Mouse (Mus musculus) hindbrain, embryonic 10.5 days (tissue): ENCODE results near the gene Spata31d1a. TPM values are rescaled to one million over a fixed set of nuclear protein-coding genes. Genes with fewer than 3 reads are reported as not detected.

Experiments used
- DNase-seq: peaks from one replicate; pipeline ENCODE4 v3.0.0-alpha.2; 2017; ENCODE audit warnings: low spot score
- H3K27ac ChIP-seq: fragments of 300-500 bp; sonication (generic); 2 replicates; pipeline ENCODE4 v1.5.1; 2016; ENCODE audit warnings: mild to moderate bottlenecking, moderate library complexity
- H3K27me3 ChIP-seq: fragments of 300-500 bp; sonication (generic); 2 replicates; pipeline ENCODE4 v1.6.1; 2016; ENCODE audit warnings: mild to moderate bottlenecking; ENCODE audit not compliant: poor library complexity, insufficient read depth, severe bottlenecking
- H3K36me3 ChIP-seq: fragments of 300-500 bp; sonication (generic); 2 replicates; pipeline ENCODE4 v1.6.1; 2016; ENCODE audit warnings: mild to moderate bottlenecking, moderate library complexity
- H3K4me1 ChIP-seq: fragments of 300-500 bp; sonication (generic); replicated peaks from 2 replicates; pipeline ENCODE4 v1.6.1; 2016; ENCODE audit warnings: mild to moderate bottlenecking
- H3K4me3 ChIP-seq: fragments of 300-500 bp; sonication (generic); 2 replicates; pipeline ENCODE4 v1.5.1; 2016; ENCODE audit warnings: mild to moderate bottlenecking, moderate library complexity
- H3K9me3 ChIP-seq: fragments of 300-500 bp; sonication (generic); 2 replicates; pipeline ENCODE4 v1.6.1; 2016; ENCODE audit warnings: mild to moderate bottlenecking, moderate library complexity
- WGBS: fragments of 180-500 bp; shearing (Covaris S2); methylation state at CpG from one replicate; pipeline ENCODE4 v1.1.7; 2016; 5-methylcytosine and 5-hydroxymethylcytosine counted together
- polyA plus RNA-seq: library from polyadenylated mRNA; unstranded; fragments of >200 nt; fragmentation: Nextera tagmentation; extraction: Ambion mirVana; gene quantifications from 2 replicates; pipeline ENCODE4 v1.2.1, GENCODE M21; 2016

Spata31d1a gene
- polyA plus RNA-seq, 1 experiment from 2014 or later: 0.05 TPM

DNA sequence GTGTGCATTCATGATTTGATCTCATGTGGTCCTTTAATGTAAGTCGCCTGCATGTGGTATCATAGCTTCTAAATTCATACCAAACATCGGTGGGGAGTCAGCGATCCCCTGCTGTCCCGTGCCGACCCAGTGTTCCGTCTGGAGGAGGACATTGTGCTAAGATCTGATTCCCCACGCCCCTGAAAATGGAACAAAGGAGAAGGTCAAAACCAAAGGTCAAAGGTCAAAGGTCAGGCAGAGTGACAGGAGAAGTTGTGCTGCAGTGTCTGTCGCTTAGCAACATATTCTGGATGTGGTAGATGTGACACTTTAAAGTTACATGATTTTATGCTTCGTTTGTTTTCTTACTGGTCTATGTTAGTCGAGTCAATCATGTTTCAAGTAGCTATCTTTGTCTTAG, 18.7 kb downstream of the Spata31d1a start:
- Histone ChIP-seq H3K36me3 (no peaks in the 10 kb centered on the region), H3K4me1 (peaks cover 35% of the 10 kb centered on the region), H3K27me3 (peaks cover 74% of the 10 kb centered on the region), H3K9me3 (peaks cover 12% of the 10 kb centered on the region), H3K4me3 (no peak overlapping the region), H3K27ac (peak overlapping the region; percentile 70)
- 19% methylated on average over 10 of the region's 10 CpGs for WGBS
- DNase-seq: peak; percentile 87

DNA sequence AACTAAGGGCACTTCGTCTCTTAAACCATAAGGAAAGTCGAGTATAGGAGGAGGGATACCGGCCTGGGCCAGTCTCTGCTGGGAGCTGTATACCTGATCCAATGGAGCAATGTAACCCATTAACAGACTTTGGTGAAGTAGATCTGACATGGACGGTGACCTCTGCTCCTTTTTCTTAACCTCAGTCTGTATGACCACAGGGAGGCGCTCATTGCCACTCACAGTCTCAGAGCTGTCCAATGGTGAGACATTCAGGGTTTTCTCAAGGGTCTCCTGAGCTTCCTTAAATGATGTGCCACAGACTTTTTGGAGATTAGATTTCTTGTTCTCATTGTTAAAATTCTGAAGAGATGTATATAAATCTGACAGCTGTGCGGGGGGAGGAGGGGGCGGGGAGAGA, 19.6 kb downstream of the Spata31d1a start:
- DNase-seq: no peak
- H3K27me3 ChIP-seq: peaks cover 70% of the 10 kb centered on the region

DNA sequence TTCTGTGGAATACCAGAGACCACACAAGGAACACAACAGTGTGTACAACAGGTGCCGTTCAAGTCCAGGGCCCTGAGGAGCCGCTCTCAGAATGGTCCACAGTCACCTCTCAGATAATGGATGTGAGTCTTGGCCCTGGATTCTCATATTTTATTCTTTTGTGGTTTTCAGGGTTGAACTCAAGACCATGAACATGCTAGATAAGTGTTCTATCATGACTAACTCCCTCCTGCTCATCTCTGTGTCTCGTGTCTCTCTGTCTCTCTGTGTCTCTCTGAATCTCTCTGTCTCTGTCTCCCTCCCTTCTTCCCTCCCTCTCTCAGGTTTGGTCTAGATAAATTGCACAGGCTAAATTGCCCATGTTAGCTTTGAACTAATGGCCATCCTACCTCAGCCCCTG, 20.3 kb downstream of the Spata31d1a start:
- no peak for DNase-seq
- no peaks in the 10 kb centered on the region for H3K36me3 ChIP-seq
- H3K27me3 ChIP-seq: peaks cover 62% of the 10 kb centered on the region
- 93% methylated on average over 3 of the region's 3 CpGs for WGBS
- H3K9me3 ChIP-seq: peaks cover 10% of the 10 kb centered on the region
- no peak overlapping the region for H3K4me3 ChIP-seq
- peaks cover 41% of the 10 kb centered on the region for H3K4me1 ChIP-seq
- no peak overlapping the region for H3K27ac ChIP-seq

More for the DNA sequence above, 19.6 kb downstream of the Spata31d1a start:
- Histone ChIP-seq H3K4me1 (peaks cover 36% of the 10 kb centered on the region), H3K9me3 (peaks cover 12% of the 10 kb centered on the region), H3K36me3 (no peaks in the 10 kb centered on the region), H3K4me3 (no peak overlapping the region), H3K27ac (peak overlapping the region; percentile 70; the same call in 1 of the 2 replicates)
- WGBS: 87% methylated on average over 7 of the region's 7 CpGs

DNA sequence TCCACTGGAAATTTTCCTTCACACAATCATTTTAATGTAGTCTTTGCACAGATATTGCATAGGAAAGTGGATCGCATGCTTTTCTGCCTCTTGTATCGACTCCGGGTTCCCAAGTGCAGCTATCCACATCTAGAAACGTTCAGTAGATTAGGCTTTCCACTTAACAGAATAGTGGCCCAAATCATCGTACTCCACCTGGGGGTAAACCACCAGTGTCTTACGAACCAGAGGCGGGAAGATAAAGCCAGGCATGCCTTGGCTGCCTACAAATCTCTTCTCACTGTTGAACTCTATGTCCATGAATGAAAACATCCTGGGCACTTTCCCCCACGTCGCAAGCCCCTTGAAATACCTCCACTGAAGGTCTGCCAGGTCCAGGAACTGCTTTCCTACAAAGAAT, 20.8 kb downstream of the Spata31d1a start:
- no peak for DNase-seq
- Histone ChIP-seq H3K27me3 (peaks cover 57% of the 10 kb centered on the region), H3K9me3 (peaks cover 8% of the 10 kb centered on the region), H3K36me3 (no peaks in the 10 kb centered on the region), H3K27ac (no peak overlapping the region), H3K4me3 (no peak overlapping the region), H3K4me1 (peaks cover 41% of the 10 kb centered on the region)
- 91% methylated on average over 9 of the region's 9 CpGs for WGBS

DNA sequence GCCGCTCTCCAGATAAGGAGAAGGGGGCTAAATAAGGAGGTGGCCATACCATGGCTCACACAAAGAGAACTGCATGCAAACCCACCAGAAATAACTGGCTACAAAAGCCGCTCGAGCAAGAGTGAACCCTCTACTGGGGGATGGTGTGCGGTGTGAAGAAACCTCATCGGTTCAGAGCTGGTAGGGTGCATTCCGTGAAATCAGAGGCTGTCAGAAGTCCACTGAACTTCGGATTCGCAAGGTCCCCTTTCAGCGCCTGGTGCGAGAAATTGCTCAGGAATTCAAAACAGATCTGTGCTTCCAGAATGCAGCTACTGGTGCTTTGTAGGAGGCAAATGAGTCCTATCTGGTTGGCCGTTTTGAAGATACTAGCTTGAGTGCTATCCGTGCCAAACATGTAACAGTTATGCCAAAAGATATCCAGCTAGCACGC, 21.8 kb downstream of the Spata31d1a start:
- Histone ChIP-seq H3K27ac (peak overlapping the region; percentile 37; the same call in 1 of the 2 replicates), H3K9me3 (peaks cover 8% of the 10 kb centered on the region), H3K36me3 (no peaks in the 10 kb centered on the region), H3K4me3 (no peak overlapping the region), H3K27me3 (peaks cover 51% of the 10 kb centered on the region), H3K4me1 (peaks cover 41% of the 10 kb centered on the region)
- DNase-seq: no peak
- WGBS: 66% methylated on average over 13 of the region's 13 CpGs

DNA sequence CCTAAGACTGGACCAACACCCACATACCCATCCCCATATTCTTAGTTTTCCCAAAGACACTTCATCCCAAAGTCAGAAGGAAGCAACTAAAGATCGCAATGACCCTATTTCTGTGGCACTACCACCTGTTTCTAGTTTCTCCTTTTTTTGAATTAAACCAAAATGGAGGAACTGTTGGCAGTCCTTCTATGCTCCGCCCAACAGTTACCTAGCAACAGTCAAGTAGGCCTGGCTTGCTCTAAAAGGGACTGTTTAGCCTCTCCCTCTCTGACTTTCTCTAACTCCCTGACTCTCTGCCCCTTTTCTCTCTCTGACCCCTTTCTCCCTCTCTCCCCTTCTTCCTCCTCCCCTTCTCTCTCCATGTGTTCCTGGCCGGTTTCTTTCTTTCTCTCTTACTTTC, 24.9 kb downstream of the Spata31d1a start:
- WGBS: 85% methylated on average over 3 of the region's 3 CpGs
- H3K27ac ChIP-seq: no peak overlapping the region; the same call in 1 of the 2 replicates
- H3K27me3 ChIP-seq: peaks cover 46% of the 10 kb centered on the region; the same call in 1 of the 2 replicates

DNA sequence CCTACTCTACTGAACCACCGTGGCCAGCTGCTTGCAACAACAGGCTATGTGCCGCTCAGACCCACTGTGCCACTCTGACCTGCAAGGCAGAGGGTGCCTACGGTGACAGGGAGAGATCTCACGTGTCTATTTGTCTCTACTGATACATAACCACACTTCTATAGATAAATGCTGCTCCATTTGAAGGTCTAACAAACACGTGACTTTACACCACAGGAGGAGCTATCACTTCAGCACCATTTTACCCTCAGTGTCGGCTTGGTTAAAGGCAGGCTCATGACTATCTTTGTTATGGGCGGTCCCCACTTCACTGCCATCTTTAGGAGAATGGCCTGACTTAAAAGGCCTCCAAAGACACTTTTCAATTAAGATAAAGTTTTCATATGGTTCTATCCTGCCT, 27.5 kb downstream of the Spata31d1a start:
- Histone ChIP-seq H3K9me3 (no peaks in the 10 kb centered on the region), H3K27ac (no peak overlapping the region), H3K36me3 (no peaks in the 10 kb centered on the region), H3K27me3 (peaks cover 26% of the 10 kb centered on the region; the same call in 1 of the 2 replicates), H3K4me1 (peaks cover 25% of the 10 kb centered on the region; the same call in 1 of the 2 replicates), H3K4me3 (no peak overlapping the region)
- DNase-seq: no peak
- WGBS: 39% methylated on average over 7 of the region's 7 CpGs

More for the DNA sequence above, 24.9 kb downstream of the Spata31d1a start:
- peaks cover 22% of the 10 kb centered on the region; the same call in 1 of the 2 replicates for H3K4me1 ChIP-seq
- DNase-seq: no peak
- H3K9me3 ChIP-seq: no peaks in the 10 kb centered on the region
- no peak overlapping the region for H3K4me3 ChIP-seq
- H3K36me3 ChIP-seq: no peaks in the 10 kb centered on the region

DNA sequence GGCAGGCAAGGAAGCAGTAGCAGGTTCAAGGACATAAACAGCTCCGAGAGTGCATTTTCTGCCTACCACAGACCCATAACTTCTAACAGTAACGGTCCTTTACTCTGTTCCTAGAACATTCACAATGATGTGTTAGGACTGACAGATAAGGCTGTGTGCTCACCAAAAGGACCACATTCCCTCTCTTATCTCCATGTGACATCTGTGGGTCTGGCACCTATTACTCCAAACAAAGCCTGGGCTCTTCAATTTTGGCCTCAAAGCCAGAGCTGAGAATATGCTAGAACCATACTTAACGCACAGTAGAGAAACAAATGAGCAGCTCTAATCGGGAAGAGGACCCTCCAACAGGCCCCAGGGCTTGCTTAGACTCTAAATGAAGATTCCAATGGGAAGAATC, 30.2 kb downstream of the Spata31d1a start:
- peaks cover 20% of the 10 kb centered on the region; the same call in 1 of the 2 replicates for H3K4me1 ChIP-seq
- no peak overlapping the region for H3K27ac ChIP-seq
- WGBS: 80% methylated on average over 4 of the region's 4 CpGs
- no peaks in the 10 kb centered on the region for H3K36me3 ChIP-seq
- H3K4me3 ChIP-seq: no peak overlapping the region
- DNase-seq: no peak
- peaks cover 14% of the 10 kb centered on the region; the same call in 1 of the 2 replicates for H3K27me3 ChIP-seq
- no peaks in the 10 kb centered on the region for H3K9me3 ChIP-seq

DNA sequence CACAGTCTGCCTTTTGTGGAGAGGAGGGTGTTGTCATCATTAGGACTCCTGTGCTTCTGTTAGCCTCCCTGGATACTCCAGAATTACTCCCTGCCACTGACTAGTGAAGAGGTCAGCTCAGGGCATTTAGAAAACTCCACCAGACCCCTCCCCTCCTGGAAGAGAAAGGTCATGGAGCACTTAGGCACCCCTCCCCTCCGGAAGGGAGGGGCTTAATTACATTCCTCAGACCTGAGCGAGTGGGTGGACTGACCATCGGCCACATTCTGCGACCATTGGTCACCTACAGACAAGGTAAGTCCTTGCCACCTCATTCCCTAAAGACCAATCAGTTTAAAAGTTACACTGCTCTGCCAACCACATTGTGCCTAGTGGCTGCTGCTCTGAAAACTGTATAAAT, 30.8 kb downstream of the Spata31d1a start:
- Histone ChIP-seq H3K36me3 (no peaks in the 10 kb centered on the region), H3K9me3 (no peaks in the 10 kb centered on the region), H3K27me3 (peaks cover 14% of the 10 kb centered on the region; the same call in 1 of the 2 replicates), H3K27ac (no peak overlapping the region), H3K4me1 (peaks cover 20% of the 10 kb centered on the region; the same call in 1 of the 2 replicates), H3K4me3 (no peak overlapping the region)
- DNase-seq: no peak
- 57% methylated on average over 4 of the region's 4 CpGs for WGBS

DNA sequence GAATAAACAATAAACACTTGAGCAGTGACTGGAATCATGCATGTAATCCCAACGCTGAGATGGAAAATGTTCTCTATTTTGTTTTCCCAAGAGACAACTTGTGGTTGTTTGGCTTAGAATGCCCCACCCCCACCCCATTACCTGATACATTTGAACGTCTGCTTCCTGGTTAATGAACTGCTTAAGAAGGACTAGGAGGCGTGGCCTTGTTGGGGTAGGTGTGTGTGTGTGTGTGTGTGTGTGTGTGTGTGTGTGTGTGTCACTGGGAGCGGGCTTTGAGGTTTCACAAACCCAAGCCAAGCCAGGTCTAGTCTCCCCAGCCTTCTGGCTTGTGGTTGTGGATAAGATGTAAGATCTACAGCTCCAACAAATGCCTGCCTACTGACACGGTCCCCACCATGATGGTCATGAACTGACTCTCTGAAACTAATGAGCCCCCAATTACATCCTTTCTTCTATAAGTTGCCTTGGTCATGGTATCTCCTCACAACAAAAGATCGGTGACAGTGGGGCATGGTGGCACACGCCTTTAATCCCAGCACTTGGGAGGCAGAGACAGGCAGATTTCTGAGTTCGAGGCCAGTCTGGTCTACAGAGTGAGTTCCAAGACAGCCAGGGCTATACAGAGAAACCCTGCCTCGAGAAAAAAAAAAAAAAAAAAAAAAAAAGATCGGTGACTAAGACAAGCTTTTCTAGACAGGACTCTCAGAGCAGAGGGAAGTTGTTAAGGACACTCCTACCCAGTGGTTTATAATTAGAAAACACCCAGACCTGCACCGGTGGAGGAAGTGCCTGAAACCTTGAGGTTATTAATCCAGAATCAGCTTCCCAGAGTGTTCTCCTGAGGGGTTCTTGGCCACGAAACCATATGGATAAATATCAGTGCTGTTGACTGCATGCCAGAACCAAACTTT, 33.6 kb downstream of the Spata31d1a start:
- Histone ChIP-seq H3K36me3 (peaks cover 4% of the 10 kb centered on the region; the same call in 1 of the 2 replicates), H3K27ac (peak overlapping the region; percentile 99; the same call in 1 of the 2 replicates), H3K4me3 (peak overlapping the region; percentile 72; the same call in 1 of the 2 replicates), H3K27me3 (no peaks in the 10 kb centered on the region), H3K9me3 (no peaks in the 10 kb centered on the region), H3K4me1 (peaks cover 42% of the 10 kb centered on the region)
- DNase-seq: no peak
- 80% methylated on average over 12 of the region's 12 CpGs for WGBS

DNA sequence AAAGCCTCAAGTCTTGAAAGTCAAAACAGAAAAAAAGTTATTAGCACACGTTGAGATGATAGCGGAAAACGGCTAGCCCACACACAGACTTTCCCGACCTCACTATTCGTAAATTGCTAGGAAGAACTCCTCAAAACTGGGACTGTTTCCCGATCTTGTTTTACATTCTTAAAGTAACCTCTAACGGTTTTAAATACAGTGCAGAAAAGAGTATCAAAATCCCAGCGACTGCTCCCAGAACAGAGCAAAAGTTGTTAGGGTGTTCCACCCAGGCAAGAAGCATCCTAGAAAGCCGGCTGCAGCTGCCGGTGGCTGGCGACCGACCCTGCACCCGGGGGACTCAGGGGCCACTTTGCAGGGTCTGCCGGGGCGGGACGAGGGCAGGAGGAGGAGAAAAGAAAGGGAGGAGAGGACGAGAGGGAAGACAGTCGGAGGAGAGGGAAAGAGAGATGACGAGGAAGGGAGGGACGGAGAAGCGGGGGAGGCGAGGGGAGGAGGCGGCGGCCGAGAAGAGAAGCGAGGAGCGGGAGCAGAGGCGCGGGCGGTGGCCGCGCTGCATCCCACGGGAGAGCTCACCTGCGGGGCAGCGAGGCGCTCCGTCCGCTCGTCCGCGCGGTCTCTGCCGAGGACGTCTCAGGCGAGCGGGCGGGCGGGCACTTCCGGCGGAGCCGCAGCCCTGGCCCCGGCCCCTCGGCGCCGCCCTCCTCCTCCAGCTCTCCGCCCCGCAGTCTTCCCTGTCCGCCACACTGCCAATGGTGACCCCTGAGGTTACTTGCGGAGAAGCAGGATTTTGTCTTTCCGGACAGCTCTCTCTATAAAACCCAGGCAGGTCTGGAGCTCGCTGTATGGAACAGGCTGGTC, 34.7 kb downstream of the Spata31d1a start, which contains the start of gene Golm1:
Golm1 (minus strand) TSS at position 661 of the 861 bp plus-strand sequence.
- DNase-seq: peak; percentile 83
- no peaks in the 10 kb centered on the region for H3K9me3 ChIP-seq
- peak within 1 kb of the TSS; percentile 72 for H3K4me3 ChIP-seq
- under 1% methylated on average over 61 of the region's 61 CpGs for WGBS
- H3K27ac ChIP-seq: peak within 1 kb of the TSS; percentile 99
- H3K36me3 ChIP-seq: peaks cover 14% of the 10 kb centered on the region; the same call in 1 of the 2 replicates
- H3K4me1 ChIP-seq: peaks cover 50% of the 10 kb centered on the region
- H3K27me3 ChIP-seq: no peaks in the 10 kb centered on the region

DNA sequence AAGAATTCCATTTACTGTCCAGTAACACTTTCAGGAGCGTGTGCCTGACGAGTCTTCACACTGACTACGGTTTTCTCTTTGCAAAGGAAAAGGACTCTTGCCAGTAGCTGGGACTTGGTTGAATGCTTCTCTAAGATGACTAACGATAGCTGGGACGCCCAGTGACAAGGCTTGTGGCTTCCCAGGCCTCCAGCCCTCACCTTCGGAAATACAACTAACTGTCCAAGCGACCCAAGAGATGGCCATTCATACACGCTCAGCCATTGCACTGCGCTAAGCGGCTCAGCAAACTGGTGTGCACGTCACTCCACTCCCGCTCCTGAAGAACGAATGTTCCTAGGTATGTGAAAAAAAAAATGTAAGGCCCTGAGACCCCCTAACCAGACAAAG, 35.4 kb downstream of the Spata31d1a start:
- H3K36me3 ChIP-seq: peaks cover 20% of the 10 kb centered on the region
- peak; percentile 71 for DNase-seq
- H3K27ac ChIP-seq: peak overlapping the region; percentile 99
- H3K4me3 ChIP-seq: peak overlapping the region; percentile 72
- H3K9me3 ChIP-seq: no peaks in the 10 kb centered on the region
- peaks cover 55% of the 10 kb centered on the region for H3K4me1 ChIP-seq
- WGBS: under 1% methylated on average over 13 of the region's 13 CpGs
- no peaks in the 10 kb centered on the region for H3K27me3 ChIP-seq
